Mouse (Mus musculus): ENCODE results near the gene Slc4a2.

DNA sequence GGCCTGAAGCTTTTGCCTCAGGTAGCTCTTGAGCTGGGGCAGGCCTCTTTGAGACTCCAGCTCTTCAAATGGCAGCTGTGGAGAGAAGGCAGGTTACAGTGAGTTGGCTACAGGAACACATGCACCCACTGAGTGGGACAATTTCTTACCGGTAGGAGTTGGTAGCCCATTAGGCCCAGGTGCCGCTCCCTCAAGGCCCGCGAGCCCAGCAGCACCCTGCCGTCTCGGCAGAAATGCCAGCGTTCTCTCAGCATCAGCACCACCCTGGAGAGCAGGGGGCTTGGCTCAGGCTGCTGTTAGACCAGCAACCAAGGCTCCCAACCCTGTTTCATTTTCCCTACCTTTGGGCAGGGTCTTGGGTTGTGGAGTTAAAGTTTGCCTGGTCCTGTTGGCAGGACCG lies 17.6 kb downstream of the Slc4a2 start:
- no peak for TF ChIP-seq CTCF (IDR thresholded peaks at IDR 0.05; ENCODE audit: control insufficient read depth, insufficient read depth, low read length)
- no peak for TF ChIP-seq POLR2A (IDR thresholded peaks at IDR 0.05; ENCODE audit: borderline replicate concordance, control insufficient read depth, low read depth, low read length)

Data from bone marrow, adult 2 months (tissue).